Mouse (Mus musculus) gonadal fat pad, adult 2 months (tissue): ENCODE results near the gene Rap1b. TPM values are rescaled to one million over a fixed set of nuclear protein-coding genes. Genes with fewer than 3 reads are reported as not detected.

Source experiments
- DNase-seq: peaks from one replicate; pipeline ENCODE4 v3.0.0-alpha.2; 2012; ENCODE audit warnings: low read depth
- polyA plus RNA-seq: library from polyadenylated mRNA; depleted of rRNA; stranded (reverse); fragments of >200 nt; gene quantifications from 2 replicates; pipeline ENCODE4 v1.2.3, GENCODE M21; 2012

Rap1b gene
- polyA plus RNA-seq, 1 experiment, result 41.1 TPM

DNA sequence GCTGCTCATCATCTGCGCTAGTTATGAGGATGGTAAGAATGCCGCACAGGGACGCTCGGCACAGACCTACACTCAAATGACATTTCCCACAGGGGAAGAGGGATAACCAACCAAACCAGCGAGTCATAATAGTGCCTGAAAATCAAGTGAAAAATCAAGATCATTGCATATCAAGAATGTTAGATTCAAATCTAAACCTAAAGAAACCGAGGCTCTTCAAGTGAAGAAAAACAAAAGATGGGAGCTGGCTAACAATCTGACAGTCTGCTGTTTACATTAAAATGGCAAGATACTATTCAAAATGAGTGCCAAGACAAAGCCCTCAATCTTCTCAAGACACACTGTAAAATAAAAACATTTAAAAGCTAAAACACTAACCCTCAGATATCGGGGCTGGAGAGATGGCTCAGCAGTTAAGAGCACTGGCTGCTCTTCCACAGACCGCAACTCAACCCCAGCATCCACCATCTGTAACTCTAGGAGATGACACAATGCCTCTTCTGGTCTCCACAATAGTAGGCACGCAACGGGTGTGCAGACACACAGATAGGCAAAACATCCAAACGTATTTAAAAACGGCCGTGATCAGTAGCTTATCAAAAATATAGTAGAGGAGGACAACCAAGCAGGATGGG, 61.9 kb downstream of the Rap1b start:
- no peak for DNase-seq

- DNase-seq, result no peak
These were observed 63.2 kb downstream of the Rap1b start for GRCm38 (mm10) chr10:117782491-117783260.

GRCm38 (mm10) chr10:117782056-117782455, 63.8 kb downstream of the Rap1b start:
- DNase-seq, result no peak

- DNase-seq, result no peak
These were observed 64.7 kb downstream of the Rap1b start for GRCm38 (mm10) chr10:117781021-117781725.

DNA sequence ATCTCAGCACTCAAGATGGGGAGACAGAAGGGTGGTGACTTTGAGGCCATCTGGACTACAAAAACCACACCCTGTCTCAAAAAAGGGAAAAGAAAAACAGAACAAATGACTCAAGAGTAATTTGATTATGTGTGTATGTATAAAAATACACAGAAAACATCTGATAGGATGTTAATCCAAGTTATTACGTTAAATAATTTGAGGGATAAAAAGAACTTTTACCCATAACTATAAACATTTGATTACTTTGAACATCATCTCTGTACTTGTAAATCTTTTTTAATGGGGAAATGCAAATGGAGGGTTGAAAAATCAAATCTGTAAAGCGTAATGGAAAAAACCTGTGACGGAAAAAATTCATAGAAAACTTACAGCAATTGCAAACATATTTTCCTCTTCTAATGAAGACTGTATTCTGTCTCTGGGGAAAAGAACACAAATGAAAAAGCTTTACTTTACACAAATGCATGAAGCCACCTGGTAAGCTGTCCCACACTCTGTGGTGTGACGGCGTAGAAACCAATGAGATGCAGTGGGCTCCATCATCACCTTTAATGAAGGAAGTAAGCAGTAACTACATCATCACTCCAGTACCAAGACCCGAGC, 65.4 kb downstream of the Rap1b start:
- no peak for DNase-seq

- no peak for DNase-seq
These were observed 66.1 kb downstream of the Rap1b start for GRCm38 (mm10) chr10:117779581-117780305.

- DNase-seq, result no peak
These were observed 66.9 kb downstream of the Rap1b start for GRCm38 (mm10) chr10:117778951-117779350.

DNA sequence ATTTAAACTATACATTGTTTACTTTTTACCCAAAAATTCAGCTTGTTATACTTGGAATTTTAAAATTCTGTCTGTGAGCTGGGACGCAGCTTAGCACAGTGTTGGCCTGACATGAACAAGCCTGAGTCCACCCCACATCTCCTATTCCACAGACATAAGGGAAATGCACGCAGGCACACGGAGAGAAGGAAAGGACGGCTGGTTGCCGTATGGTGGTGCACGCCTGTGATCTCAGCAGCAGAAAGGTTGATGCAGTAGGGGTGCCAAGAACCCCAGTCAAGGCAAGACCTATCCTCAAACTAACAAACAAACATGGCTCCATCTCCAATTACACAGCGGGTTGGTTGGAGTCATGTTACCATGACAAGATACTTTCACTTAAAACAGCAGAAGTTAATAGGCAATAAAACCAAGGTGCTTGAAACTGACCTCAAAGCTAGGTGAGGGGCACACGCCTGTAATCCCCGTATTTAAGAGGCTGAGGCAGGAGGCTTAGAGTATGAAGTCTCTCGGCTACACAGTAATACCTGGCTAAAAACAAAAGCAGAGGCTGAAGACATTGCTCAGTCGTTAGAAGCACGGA, 67.4 kb downstream of the Rap1b start:
- no peak for DNase-seq

GRCm38 (mm10) chr10:117777501-117778327, 68.1 kb downstream of the Rap1b start:
- DNase-seq, result no peak

- no peak for DNase-seq
These were observed 68.7 kb downstream of the Rap1b start for GRCm38 (mm10) chr10:117777103-117777470.

DNA sequence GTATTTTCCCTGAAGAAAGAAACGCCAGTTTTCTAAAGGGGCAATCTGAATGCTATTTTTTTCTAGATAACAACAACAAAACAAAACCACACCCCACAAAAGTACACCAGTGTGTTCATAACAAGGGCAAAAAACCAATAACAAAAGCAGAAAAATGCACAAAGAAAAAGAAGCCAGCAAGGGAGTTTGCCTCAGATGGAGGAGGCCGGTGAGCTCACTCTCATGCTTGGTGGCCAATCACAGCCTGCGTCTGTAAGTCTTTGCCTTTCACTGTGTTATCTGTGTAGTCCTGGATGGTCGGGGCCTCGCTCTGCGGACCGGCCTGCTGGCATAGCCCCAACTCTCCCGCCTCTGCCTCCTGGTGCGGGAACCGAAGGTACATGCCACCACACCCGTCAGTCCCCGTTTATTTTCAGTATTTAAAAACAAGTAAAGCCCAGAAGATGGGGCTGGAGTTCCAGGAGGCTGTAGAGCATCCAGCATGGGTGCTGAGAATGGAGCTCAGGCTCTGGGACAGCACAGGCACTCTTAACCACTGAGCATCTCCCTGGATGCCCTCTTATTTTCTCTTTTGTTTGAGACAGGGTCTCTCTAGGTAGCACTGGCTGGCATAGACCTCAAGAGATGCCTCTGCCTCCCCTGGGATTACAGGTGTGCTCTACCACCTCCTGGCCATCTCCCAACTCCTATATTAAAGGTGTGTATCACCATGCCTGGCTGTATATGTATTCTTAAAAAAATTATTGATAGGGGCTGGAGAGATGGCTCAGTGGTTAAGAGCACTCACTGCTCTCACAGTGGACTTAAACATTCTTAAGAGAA, 69.3 kb downstream of the Rap1b start:
- DNase-seq, result no peak

GRCm38 (mm10) chr10:117775401-117776144, 70.3 kb downstream of the Rap1b start:
- no peak for DNase-seq

DNA sequence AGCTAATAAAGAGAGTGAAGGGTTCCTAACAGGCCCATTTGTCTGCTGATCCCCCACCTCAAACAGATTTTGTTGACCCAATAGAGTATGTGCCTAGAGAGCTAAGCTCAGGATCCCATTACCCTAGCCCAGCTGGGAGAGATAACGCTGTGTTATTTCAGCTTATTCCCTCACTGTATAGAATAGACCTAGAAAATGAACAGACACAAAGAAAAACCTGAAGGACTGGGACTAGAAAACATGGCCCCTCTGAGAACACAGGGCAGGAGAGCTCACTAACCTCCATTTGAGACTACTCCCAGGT, 71.1 kb downstream of the Rap1b start:
- no peak for DNase-seq

GRCm38 (mm10) chr10:117774011-117774816, 71.6 kb downstream of the Rap1b start:
- DNase-seq, result no peak

GRCm38 (mm10) chr10:117773106-117773720, 72.6 kb downstream of the Rap1b start:
- DNase-seq, result no peak

GRCm38 (mm10) chr10:117772364-117773105, 73.3 kb downstream of the Rap1b start:
- no peak for DNase-seq

DNA sequence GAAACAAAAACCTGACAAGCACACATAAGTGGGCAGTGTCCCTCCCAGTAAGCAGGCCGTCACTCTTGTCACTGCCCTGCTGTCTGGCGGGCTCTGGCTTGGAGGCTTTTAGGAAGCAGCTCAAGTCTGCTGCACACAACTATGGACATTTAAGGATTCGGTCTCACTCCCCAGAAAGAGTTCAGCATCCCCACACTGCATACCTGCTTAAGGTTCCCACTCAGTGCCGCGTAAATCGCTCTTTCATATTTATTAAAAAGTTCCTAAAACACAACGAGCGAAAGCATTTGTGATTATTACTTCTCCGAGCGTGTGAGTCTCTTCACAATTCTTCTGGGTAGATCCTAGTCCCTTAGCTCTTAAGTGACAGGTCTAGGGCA, 74.7 kb downstream of the Rap1b start:
- DNase-seq, result no peak
